Mouse (Mus musculus) heart, embryonic 15.5 days (tissue): Measurements from ENCODE around the gene Ambra1. TPM values are rescaled to one million over a fixed set of nuclear protein-coding genes. Genes with fewer than 3 reads are reported as not detected.

Experiments used
- ATAC-seq: fragments of 200-750 bp; cut with Nextera tagmentation; replicated peaks from 2 replicates; pipeline ENCODE4 v1.8.0; 2017; ENCODE audit warnings: low read depth, moderate TSS enrichment; ENCODE audit not compliant: insufficient number of reproducible peaks, insufficient read depth, low FRiP score
- H3K27ac ChIP-seq: fragments of 300-500 bp; sonication (generic); 2 replicates; pipeline ENCODE4 v1.5.1; 2015; ENCODE audit warnings: mild to moderate bottlenecking, inconsistent platforms
- H3K27me3 ChIP-seq: fragments of 300-500 bp; sonication (generic); 2 replicates; pipeline ENCODE4 v1.6.1; 2015; ENCODE audit warnings: inconsistent platforms
- H3K36me3 ChIP-seq: fragments of 300-500 bp; sonication (generic); 2 replicates; pipeline ENCODE4 v1.6.1; 2015; ENCODE audit warnings: mild to moderate bottlenecking, inconsistent platforms
- H3K4me1 ChIP-seq: fragments of 300-500 bp; sonication (generic); replicated peaks from 2 replicates; pipeline ENCODE4 v1.6.1; 2015; ENCODE audit warnings: inconsistent platforms
- H3K4me2 ChIP-seq: fragments of 300-500 bp; sonication (generic); 2 replicates; pipeline ENCODE4 v1.6.1; 2015; ENCODE audit warnings: inconsistent platforms, mild to moderate bottlenecking, moderate library complexity
- H3K4me3 ChIP-seq: fragments of 300-500 bp; sonication (generic); 2 replicates; pipeline ENCODE4 v1.5.1; 2015; ENCODE audit warnings: mild to moderate bottlenecking, inconsistent platforms
- H3K9ac ChIP-seq: fragments of 300-500 bp; sonication (generic); 2 replicates; pipeline ENCODE4 v1.6.1; 2015; ENCODE audit warnings: mild to moderate bottlenecking, inconsistent platforms
- H3K9me3 ChIP-seq: fragments of 300-500 bp; sonication (generic); replicated peaks from 2 replicates; pipeline ENCODE4 v1.6.1; 2016; ENCODE audit warnings: inconsistent platforms
- WGBS: fragments of 180-500 bp; shearing (Covaris S2); methylation state at CpG from one replicate; pipeline ENCODE4 v1.1.7; 2015; ENCODE audit warnings: mixed read lengths; 5-methylcytosine and 5-hydroxymethylcytosine counted together
- polyA plus RNA-seq: library from polyadenylated mRNA; unstranded; fragments of >200 nt; fragmentation: Nextera tagmentation; extraction: Ambion mirVana; gene quantifications from 2 replicates; pipeline ENCODE4 v1.2.1, GENCODE M21; 2015

Gene Ambra1
- polyA plus RNA-seq, 1 experiment from 2014 or later = 8.6 TPM

DNA sequence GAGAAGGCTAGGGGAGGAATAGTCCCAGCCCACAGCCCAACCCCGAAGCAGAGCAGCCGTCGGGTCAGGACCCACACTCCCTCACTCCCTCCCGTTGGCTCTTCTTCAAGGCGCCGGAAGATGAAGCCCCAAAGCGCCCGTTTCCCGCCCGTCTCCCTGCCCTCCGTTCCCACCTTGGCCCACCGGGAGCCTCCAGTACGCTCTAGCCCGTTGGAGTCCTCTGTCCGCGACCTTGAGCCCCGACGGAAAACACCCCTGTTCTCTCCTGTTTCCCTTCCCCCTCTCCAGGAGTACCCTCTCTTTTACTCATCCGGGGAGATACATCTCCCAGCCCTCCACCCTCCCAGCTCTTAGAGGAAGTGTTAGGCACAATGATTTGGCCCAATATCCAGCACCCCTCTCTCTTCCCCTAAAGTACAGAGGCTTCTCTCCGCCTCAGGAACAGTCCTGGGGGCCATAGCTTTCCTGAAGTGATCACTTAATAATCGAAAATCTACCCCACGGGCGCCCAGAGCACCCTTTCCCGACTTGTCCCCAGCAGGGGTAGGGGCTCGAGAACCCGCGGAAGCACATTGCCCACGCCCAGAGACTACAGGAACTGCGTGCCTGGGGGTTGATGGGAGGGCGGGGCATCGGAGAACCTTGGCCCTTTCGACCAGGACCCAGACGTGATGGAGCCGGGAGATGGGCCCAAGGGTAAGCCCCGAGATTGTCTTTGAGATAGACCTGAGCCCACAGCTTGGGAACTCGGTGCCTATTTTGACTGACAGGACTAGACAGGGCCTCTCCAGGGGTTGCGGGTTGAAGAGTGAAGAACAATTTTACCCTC lies 192.9 kb downstream of the Ambra1 start:
- ATAC-seq = no peak
- H3K4me2 ChIP-seq = peak overlapping the region; percentile 93
- WGBS = 3% methylated on average over 37 of the region's 37 CpGs
- H3K27me3 ChIP-seq = peaks cover 55% of the 10 kb centered on the region
- peaks cover 28% of the 10 kb centered on the region for H3K4me1 ChIP-seq
- no peak overlapping the region for H3K9ac ChIP-seq
- H3K27ac ChIP-seq = no peak overlapping the region
- H3K36me3 ChIP-seq = peaks cover 6% of the 10 kb centered on the region
- peak overlapping the region; percentile 59 for H3K4me3 ChIP-seq
- H3K9me3 ChIP-seq = no peaks in the 10 kb centered on the region

DNA sequence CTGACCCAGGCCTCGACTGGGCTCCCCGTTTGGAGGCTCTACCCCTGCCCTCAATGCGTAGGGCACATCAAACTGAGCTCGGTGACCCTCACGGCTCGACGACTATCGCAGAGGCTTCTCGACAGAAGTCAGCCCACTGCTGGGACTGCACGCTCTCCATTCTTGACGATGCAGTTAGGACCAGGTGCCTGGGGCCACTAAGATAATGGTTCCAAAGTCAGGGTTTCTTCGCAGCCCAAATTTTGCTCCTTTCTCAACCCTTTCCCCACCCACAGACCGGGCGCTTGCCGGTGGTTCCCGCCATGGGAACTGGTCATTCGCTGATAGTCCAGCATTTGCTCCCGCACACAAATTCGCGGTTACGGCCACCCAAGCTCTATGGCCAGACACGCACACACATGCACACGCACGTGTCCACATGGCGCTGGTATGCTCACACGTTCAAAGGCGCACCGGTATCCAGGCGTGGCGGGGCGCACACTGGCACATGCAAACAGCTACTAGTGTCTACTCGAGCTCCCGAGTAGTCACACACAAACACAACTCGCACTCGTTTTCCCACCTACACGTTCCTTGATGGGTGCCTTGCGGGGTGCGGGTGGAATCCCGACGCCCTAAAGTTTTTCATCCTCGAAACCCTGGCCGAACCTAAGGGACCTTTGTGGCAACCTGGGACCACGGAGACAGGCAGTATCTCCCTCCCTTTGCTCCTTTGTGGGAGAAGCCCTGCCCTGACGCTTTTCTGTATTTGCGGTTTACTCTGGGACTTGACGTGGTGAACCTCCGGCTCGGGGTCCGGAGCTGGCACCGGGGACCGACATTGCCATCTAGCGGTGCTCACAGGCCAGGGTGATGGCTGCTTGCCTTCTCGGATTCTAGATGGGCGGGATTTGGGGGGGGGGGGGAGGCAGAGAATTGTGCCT lies 193.7 kb downstream of the Ambra1 start:
- peaks cover 35% of the 10 kb centered on the region for H3K4me1 ChIP-seq
- H3K4me2 ChIP-seq = peak overlapping the region; percentile 93
- no peak overlapping the region for H3K27ac ChIP-seq
- H3K9me3 ChIP-seq = no peaks in the 10 kb centered on the region
- ATAC-seq = peak; percentile 36; the same call in 1 of the 2 replicates
- WGBS = 3% methylated on average over 54 of the region's 54 CpGs
- peak overlapping the region; percentile 59 for H3K4me3 ChIP-seq
- no peaks in the 10 kb centered on the region for H3K36me3 ChIP-seq
- no peak overlapping the region for H3K9ac ChIP-seq
- H3K27me3 ChIP-seq = peaks cover 60% of the 10 kb centered on the region

DNA sequence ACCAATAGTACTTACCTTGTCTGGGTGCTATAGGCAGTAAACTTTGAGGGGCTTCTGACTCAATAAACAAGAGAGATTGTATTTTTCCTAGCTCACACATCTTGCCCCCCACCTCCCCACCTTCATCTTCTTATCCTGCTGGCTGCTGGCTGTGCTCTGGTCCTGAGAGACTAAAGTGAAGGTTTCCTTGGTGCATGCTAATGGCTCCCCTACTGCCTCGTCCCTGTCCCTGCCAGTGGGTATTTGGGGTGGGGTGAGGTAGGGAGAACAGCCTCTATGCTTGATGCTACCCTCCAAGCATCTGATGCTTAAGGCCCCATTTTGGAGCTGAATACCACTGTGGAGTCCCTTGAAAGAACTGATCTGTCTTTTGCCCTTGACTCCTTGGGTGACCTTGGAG lies 194.8 kb downstream of the Ambra1 start:
- peaks cover 64% of the 10 kb centered on the region for H3K27me3 ChIP-seq
- no peak for ATAC-seq
- WGBS = 63% methylated on average over 1 of the region's 1 CpGs

DNA sequence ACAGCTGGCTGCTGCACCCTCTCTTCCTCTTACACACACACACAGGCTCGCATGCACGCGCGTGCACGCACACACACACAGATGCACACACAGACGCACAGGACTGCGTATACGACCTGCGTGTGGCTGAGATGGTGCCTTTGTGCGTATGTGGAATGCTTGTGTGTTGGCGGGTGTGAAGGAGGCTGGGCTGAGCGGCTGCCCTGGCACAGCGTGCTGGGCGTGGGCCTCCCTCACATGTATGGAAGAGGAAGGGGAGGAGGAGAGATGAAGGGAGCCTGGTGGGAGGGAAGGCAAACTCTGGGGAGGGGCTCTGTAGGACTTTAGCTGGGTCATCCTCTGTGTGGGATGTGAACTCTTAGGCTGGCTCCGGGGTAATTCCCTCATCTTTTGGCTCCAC lies 195.5 kb downstream of the Ambra1 start:
- Histone ChIP-seq H3K27me3 (peaks cover 60% of the 10 kb centered on the region), H3K27ac (no peak overlapping the region), H3K9ac (no peak overlapping the region), H3K4me2 (no peak overlapping the region), H3K4me1 (peaks cover 42% of the 10 kb centered on the region), H3K9me3 (no peaks in the 10 kb centered on the region), H3K4me3 (no peak overlapping the region), H3K36me3 (no peaks in the 10 kb centered on the region)
- no peak for ATAC-seq
- WGBS = 79% methylated on average over 15 of the region's 15 CpGs

More for the DNA sequence above, 194.8 kb downstream of the Ambra1 start:
- Histone ChIP-seq H3K36me3 (no peaks in the 10 kb centered on the region), H3K4me1 (peaks cover 36% of the 10 kb centered on the region), H3K4me2 (no peak overlapping the region), H3K9ac (no peak overlapping the region), H3K27ac (no peak overlapping the region), H3K4me3 (no peak overlapping the region), H3K9me3 (no peaks in the 10 kb centered on the region)

DNA sequence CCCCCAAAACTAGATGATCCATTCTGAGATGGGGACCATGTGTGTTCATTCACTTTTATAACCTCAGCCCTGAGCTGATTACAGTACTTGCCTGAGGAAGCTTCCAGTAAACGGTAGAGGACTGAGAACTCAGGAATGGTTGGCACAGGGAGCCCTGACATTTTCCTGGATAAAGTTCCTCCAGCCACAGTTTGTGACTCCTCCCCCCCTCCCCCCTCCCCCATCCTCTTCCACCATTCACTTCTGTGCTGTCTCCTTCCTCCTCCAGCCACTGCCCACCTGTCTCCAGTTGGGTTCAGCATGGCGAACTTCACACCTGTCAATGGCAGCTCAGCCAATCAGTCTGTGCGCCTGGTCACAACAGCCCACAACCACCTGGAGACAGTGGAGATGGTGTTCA lies 197.0 kb downstream of the Ambra1 start, which contains the start of gene Chrm4:
TSS of gene Chrm4 (plus strand) at position 301 of the 400 bp plus-strand sequence.
- Histone ChIP-seq H3K27ac (no peak within 1 kb of the TSS), H3K9ac (no peak within 1 kb of the TSS), H3K36me3 (no peaks in the 10 kb centered on the region), H3K4me2 (peak within 1 kb of the TSS; percentile 59), H3K4me1 (peaks cover 50% of the 10 kb centered on the region), H3K4me3 (peak within 1 kb of the TSS; percentile 26), H3K27me3 (peaks cover 45% of the 10 kb centered on the region), H3K9me3 (no peaks in the 10 kb centered on the region)
- ATAC-seq = no peak
- WGBS = 73% methylated on average over 3 of the region's 3 CpGs

DNA sequence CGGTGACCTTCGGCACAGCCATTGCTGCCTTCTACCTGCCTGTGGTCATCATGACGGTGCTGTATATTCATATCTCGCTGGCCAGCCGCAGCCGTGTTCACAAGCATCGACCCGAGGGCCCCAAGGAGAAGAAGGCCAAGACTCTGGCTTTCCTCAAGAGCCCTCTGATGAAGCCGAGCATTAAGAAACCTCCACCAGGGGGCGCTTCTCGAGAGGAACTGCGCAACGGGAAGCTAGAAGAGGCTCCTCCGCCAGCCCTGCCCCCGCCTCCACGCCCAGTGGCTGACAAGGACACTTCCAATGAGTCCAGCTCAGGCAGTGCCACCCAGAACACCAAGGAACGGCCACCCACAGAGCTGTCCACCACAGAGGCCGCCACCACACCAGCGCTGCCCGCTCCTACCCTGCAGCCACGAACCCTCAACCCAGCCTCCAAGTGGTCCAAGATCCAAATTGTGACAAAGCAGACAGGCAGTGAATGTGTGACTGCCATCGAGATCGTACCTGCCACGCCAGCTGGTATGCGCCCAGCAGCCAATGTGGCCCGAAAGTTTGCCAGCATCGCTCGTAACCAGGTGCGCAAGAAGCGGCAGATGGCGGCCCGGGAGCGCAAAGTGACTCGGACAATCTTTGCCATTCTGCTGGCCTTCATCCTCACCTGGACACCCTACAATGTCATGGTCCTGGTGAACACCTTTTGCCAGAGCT lies 198.0 kb downstream of the Ambra1 start:
- Histone ChIP-seq H3K4me2 (peak overlapping the region; percentile 59), H3K9me3 (no peaks in the 10 kb centered on the region), H3K27ac (no peak overlapping the region), H3K9ac (no peak overlapping the region), H3K4me3 (peak overlapping the region; percentile 26), H3K27me3 (peaks cover 35% of the 10 kb centered on the region), H3K36me3 (no peaks in the 10 kb centered on the region), H3K4me1 (peaks cover 50% of the 10 kb centered on the region)
- no peak for ATAC-seq
- 36% methylated on average over 34 of the region's 34 CpGs for WGBS

DNA sequence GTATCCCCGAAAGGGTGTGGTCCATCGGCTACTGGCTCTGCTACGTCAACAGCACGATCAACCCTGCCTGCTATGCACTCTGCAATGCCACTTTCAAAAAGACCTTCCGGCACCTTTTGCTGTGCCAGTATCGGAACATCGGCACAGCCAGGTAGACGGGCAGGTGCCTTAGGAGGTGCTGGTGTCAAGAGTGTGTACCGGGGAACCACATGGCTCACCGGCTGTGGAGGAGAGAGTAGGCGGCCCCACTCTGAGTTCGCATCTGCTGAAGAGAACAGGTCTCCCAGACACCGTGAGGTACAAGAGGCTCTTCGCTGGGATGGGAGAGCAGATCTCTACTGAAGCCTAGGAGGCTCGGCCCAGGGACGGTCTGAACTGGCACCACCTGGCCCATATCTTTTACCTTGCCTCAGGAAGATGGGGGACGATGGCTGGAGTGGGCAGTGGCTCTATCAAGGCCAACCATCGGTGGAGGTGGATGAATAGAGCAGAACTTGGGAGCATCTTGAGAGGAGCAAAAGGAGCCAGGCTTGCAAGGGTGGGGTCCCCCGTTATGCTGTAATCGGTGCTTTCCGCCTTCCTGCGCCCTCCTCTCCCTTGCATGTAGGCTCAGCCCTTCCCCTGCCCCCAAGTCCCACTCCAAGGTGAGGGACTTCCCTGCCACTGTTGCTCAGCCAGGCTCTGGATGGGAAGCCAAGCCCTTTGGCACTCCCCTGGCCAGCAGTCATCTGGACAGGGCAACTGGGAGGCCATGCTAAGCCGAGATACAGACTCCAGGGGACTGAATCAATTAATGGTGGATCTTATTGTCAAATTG lies 198.8 kb downstream of the Ambra1 start:
- no peaks in the 10 kb centered on the region for H3K9me3 ChIP-seq
- peaks cover 50% of the 10 kb centered on the region for H3K4me1 ChIP-seq
- peak overlapping the region; percentile 59; the same call in 1 of the 2 replicates for H3K4me2 ChIP-seq
- peaks cover 3% of the 10 kb centered on the region; the same call in 1 of the 2 replicates for H3K36me3 ChIP-seq
- H3K9ac ChIP-seq = no peak overlapping the region
- H3K27me3 ChIP-seq = peaks cover 28% of the 10 kb centered on the region
- 64% methylated on average over 23 of the region's 23 CpGs for WGBS
- ATAC-seq = no peak
- no peak overlapping the region for H3K4me3 ChIP-seq
- H3K27ac ChIP-seq = no peak overlapping the region

DNA sequence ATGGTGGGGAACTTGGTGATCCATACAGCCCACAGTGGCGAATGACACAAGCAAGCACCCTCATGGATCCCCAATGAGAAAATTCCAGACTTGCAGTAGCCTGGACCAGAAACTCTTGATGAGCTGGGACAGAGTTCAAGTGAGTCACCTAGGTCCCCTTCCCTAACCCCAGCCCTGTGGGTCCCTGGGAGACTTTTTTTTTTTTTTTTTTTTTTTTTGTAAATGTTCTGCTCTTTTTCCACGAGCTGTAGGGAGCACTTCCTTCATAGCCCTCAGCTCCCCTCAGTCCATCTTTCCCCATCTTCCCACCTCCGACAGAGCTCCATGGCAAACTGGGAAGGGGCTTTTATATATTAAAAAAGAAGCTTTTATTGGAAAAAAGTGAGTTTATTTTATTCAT lies 199.5 kb downstream of the Ambra1 start:
- peaks cover 21% of the 10 kb centered on the region for H3K27me3 ChIP-seq
- H3K9me3 ChIP-seq = no peaks in the 10 kb centered on the region
- ATAC-seq = no peak
- no peak overlapping the region for H3K9ac ChIP-seq
- peaks cover 8% of the 10 kb centered on the region; the same call in 1 of the 2 replicates for H3K36me3 ChIP-seq
- peaks cover 50% of the 10 kb centered on the region for H3K4me1 ChIP-seq
- 66% methylated on average over 3 of the region's 3 CpGs for WGBS
- H3K27ac ChIP-seq = no peak overlapping the region
- peak overlapping the region; percentile 58; the same call in 1 of the 2 replicates for H3K4me3 ChIP-seq
- H3K4me2 ChIP-seq = no peak overlapping the region; the same call in 1 of the 2 replicates

DNA sequence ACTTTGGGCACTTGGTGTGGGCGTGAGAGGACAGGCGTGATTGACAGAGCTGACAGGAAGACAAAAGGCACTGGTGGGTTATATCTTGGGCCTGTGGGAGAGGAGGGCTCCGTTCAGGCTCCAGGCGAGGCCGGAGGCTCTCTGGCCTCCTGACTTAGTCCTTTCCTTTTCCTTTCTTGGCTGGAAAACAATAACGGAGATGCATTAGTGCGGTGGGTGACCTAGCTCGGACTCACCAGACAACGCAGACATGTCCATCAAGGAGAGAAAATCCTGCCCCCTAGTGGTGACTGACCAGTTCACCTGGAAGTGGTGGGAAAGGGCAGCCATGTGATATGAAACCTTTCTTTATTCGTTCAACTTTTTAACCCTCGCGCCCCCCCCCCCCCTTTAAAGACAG lies 200.0 kb downstream of the Ambra1 start:
- Histone ChIP-seq H3K9me3 (no peaks in the 10 kb centered on the region), H3K9ac (peak overlapping the region; percentile 73; the same call in 1 of the 2 replicates), H3K4me1 (peaks cover 50% of the 10 kb centered on the region), H3K27ac (no peak overlapping the region), H3K36me3 (peaks cover 13% of the 10 kb centered on the region; the same call in 1 of the 2 replicates), H3K4me2 (peak overlapping the region; percentile 76), H3K4me3 (peak overlapping the region; percentile 58), H3K27me3 (peaks cover 16% of the 10 kb centered on the region)
- WGBS = 14% methylated on average over 12 of the region's 12 CpGs
- no peak for ATAC-seq

DNA sequence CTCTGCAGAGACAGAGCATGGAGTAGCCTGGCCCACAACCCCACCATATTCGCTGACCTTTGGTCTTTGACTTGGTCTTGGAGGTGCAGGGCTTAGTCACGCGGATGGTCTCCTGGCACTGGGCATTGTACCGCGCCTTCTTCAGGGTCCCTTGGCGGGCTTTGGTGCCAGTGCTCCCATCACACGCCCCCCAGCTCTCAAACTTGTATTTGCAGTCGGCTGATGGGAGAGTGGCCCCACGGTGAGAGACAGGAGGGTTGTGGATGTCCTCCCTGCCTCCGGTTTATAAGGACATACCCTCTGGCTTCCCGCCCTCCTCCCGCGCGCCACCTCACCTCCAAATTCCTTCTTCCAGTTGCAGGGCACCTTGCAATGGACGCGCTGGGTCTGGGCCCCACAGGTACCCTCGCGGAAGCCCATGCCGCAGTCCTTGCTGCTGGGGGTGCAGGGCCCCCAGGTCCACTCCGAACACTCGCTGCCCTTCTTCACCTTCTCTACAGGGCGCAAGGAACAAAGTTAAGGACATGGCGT lies 200.9 kb downstream of the Ambra1 start:
- no peak for ATAC-seq
- Histone ChIP-seq H3K4me1 (peaks cover 50% of the 10 kb centered on the region), H3K4me3 (peak overlapping the region; percentile 58), H3K9me3 (no peaks in the 10 kb centered on the region), H3K4me2 (peak overlapping the region; percentile 76), H3K27ac (peak overlapping the region; percentile 74), H3K27me3 (peaks cover 12% of the 10 kb centered on the region; the same call in 1 of the 2 replicates), H3K9ac (peak overlapping the region; percentile 73), H3K36me3 (peaks cover 21% of the 10 kb centered on the region)
- WGBS = 8% methylated on average over 23 of the region's 23 CpGs
